Mouse (Mus musculus) heart, postnatal 0 days (tissue): Measurements from ENCODE around the gene Eif3l.

Experiments
- CTCF ChIP-seq: IDR thresholded peaks from 2 replicates; pipeline ENCODE4 v1.5.1; 2016; ENCODE audit warnings: antibody characterized with exemption, control low read depth, low read depth
- EP300 ChIP-seq: IDR thresholded peaks from 2 replicates; pipeline ENCODE4 v1.6.1; 2016; ENCODE audit warnings: antibody characterized with exemption, low read depth

DNA sequence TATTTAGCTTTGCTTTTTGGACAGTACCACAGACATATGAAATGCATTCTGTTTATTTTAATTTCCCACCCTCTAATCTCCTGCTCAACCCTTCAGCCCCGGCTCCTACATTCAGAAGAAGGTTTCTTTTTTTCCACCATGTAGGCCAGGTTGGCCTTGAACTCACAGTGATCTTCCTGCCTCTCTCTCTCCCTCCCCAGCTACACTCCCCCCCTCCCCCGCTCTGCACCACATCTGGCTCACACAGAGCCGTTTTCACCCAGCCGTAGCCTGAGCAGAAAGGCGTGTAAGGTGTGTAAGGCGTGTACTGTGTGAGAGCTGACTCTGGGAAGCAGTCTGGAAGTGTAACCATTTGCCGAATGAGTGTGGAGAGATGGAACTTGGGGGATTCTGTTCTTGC, 54.3 kb downstream of the Eif3l start:
- TF ChIP-seq CTCF = no peak
- no peak for TF ChIP-seq EP300
